Comparison of ENCODE assay signal across 26 mouse cellular contexts in genomic region chr5:124852294-124852693, GRCm38 (mm10). TPM values are rescaled to one million over a fixed set of nuclear protein-coding genes. Genes with fewer than 3 reads are reported as not detected.
DNase-seq lines count a peak whose midpoint lies in the region; ATAC-seq and TF ChIP-seq lines count a peak whose summit lies in the region.
"Had no signal": no experiment of that assay in that cellular context is flagged by ENCODE, and none has a peak within 500 bp of the region (broad histone marks: within the 10 kb centered on the region; RNA-seq: fewer than 3 reads in every experiment).

No protein-coding gene starts in this region.

- H3K4me2 ChIP-seq in intestine, embryonic 14.5 days (ENCODE audit: low read length): no peak overlapping the region
- no peak overlapping the region for H3K4me2 ChIP-seq in intestine, embryonic 15.5 days (replicated peaks)
- H3K4me2 ChIP-seq in lung, embryonic 14.5 days: no peak overlapping the region
- no peak overlapping the region for H3K4me2 ChIP-seq in lung, postnatal 0 days (replicated peaks; ENCODE audit: low read depth, low read length)
- H3K4me2 ChIP-seq: liver, embryonic 12.5 days; midbrain, embryonic 12.5 days; neural tube, embryonic 13.5 days had no signal

- WGBS in intestine, embryonic 14.5 days: 28% methylated on average over 2 of the region's 2 CpGs
- 29% methylated on average over 2 of the region's 2 CpGs for WGBS in intestine, embryonic 15.5 days
- WGBS in lung, embryonic 14.5 days: 13% methylated on average over 2 of the region's 2 CpGs
- WGBS in lung, postnatal 0 days: 14% methylated on average over 2 of the region's 2 CpGs

- no peak overlapping the region for H3K9ac ChIP-seq in intestine, embryonic 14.5 days (ENCODE audit: low read length)
- H3K9ac ChIP-seq in intestine, embryonic 15.5 days: no peak overlapping the region
- H3K9ac ChIP-seq in lung, embryonic 14.5 days: no peak overlapping the region
- H3K9ac ChIP-seq in lung, postnatal 0 days (replicated peaks; ENCODE audit: low read depth): no peak overlapping the region
- H3K9ac ChIP-seq: liver, embryonic 12.5 days; liver, postnatal 0 days; midbrain, embryonic 12.5 days; neural tube, embryonic 13.5 days had no signal

- ATAC-seq in intestine, embryonic 14.5 days (replicated peaks; ENCODE audit: low FRiP score, low TSS enrichment, low read depth): no peak
- ATAC-seq in intestine, embryonic 15.5 days: no peak
- peak; percentile 17; the same call in 1 of the 2 replicates for ATAC-seq in lung, embryonic 14.5 days (ENCODE audit: insufficient read depth)
- peak; percentile 88 for ATAC-seq in lung, postnatal 0 days
- ATAC-seq: activated CD4-positive, CD25-positive, alpha-beta regulatory T cell, adult 4 months; CD4-positive, CD25-positive, alpha-beta regulatory T cell, adult 4 months; forebrain, embryonic 16.5 days; hindbrain, embryonic 16.5 days; liver, embryonic 12.5 days; liver, postnatal 0 days had no signal

- H3K27ac ChIP-seq in intestine, embryonic 14.5 days (ENCODE audit: low read depth): peak overlapping the region; percentile 51; the same call in 1 of the 2 replicates
- no peak overlapping the region for H3K27ac ChIP-seq in intestine, embryonic 15.5 days
- H3K27ac ChIP-seq in lung, embryonic 14.5 days (ENCODE audit: low read depth): peak overlapping the region; percentile 51; the same call in 1 of the 2 replicates
- H3K27ac ChIP-seq in lung, postnatal 0 days (ENCODE audit: low read length): peak overlapping the region; percentile 20; the same call in 1 of the 2 replicates
- H3K27ac ChIP-seq: gastrocnemius, adult 2 months; heart, adult 2 months; liver, embryonic 12.5 days; midbrain, embryonic 12.5 days; neural tube, embryonic 13.5 days had no signal

- H3K4me1 ChIP-seq in intestine, embryonic 14.5 days (replicated peaks; ENCODE audit: control insufficient read depth, insufficient read depth, low read length): no peaks in the 10 kb centered on the region
- H3K4me1 ChIP-seq in intestine, embryonic 15.5 days (replicated peaks): no peaks in the 10 kb centered on the region
- H3K4me1 ChIP-seq in lung, embryonic 14.5 days (ENCODE audit: insufficient read depth): 0 out of 2 replicates have a peak, but pooled peaks cover 2% of the 10 kb centered on the region
- no peaks in the 10 kb centered on the region; the same call in 1 of the 2 replicates for H3K4me1 ChIP-seq in lung, postnatal 0 days (ENCODE audit: insufficient read depth, low read depth, low read length)
- H3K4me1 ChIP-seq: liver, embryonic 12.5 days had no signal

- no peaks in the 10 kb centered on the region for H3K9me3 ChIP-seq in intestine, embryonic 14.5 days (ENCODE audit: control insufficient read depth, low read length)
- no peaks in the 10 kb centered on the region for H3K9me3 ChIP-seq in intestine, embryonic 15.5 days
- no peaks in the 10 kb centered on the region for H3K9me3 ChIP-seq in lung, embryonic 14.5 days (ENCODE audit: low read depth, low read length)
- no peaks in the 10 kb centered on the region for H3K9me3 ChIP-seq in lung, postnatal 0 days (ENCODE audit: low read length)
- H3K9me3 ChIP-seq: liver, embryonic 12.5 days; midbrain, embryonic 12.5 days; neural tube, embryonic 13.5 days had no signal

- H3K36me3 ChIP-seq in intestine, embryonic 14.5 days (ENCODE audit: control insufficient read depth, insufficient read depth, low read length): no peaks in the 10 kb centered on the region
- H3K36me3 ChIP-seq in intestine, embryonic 15.5 days: no peaks in the 10 kb centered on the region
- H3K36me3 ChIP-seq in lung, embryonic 14.5 days (ENCODE audit: insufficient read depth): no peaks in the 10 kb centered on the region
- H3K36me3 ChIP-seq in lung, postnatal 0 days (ENCODE audit: insufficient read depth, low read length): no peaks in the 10 kb centered on the region
- H3K36me3 ChIP-seq: liver, embryonic 12.5 days; midbrain, embryonic 12.5 days; neural tube, embryonic 13.5 days had no signal

- no peak for TF ChIP-seq EP300 in lung, postnatal 0 days (IDR thresholded peaks at IDR 0.05)

- DNase-seq in intestine, embryonic 14.5 days (ENCODE audit: low spot score): no peak
- peak; percentile 24 for DNase-seq in lung, embryonic 14.5 days
- DNase-seq in lung, postnatal 4 days: no peak
- DNase-seq in Muller cell, postnatal 12 days (ENCODE audit: inconsistent ontology term): peak; percentile 57
- peak; percentile 38 for DNase-seq in lung, postnatal 0 days (ENCODE audit: low spot score)
- DNase-seq in c-Kit-positive CD71-positive TER-119-positive erythroid progenitor cells, embryonic 14.5 days (ENCODE audit: low spot score): no peak
- DNase-seq in left cerebral cortex, adult 9 months (ENCODE audit: low spot score in 2 of 2): no peak
- DNase-seq: adrenal gland, adult 8-10 months; gastrocnemius, adult 2 months; gastrocnemius, postnatal 36 days; heart, adult 2 months; heart, postnatal 14 days; kidney, adult 2 months; left cerebral cortex, postnatal 4 days; liver, postnatal 0 days; right cerebral cortex, postnatal 4 days had no signal

- H3K4me3 ChIP-seq in intestine, embryonic 14.5 days (ENCODE audit: low read depth, low read length): no peak overlapping the region
- H3K4me3 ChIP-seq in intestine, embryonic 15.5 days (replicated peaks): no peak overlapping the region
- no peak overlapping the region for H3K4me3 ChIP-seq in lung, embryonic 14.5 days (ENCODE audit: low read depth, low read length)
- H3K4me3 ChIP-seq in lung, postnatal 0 days (ENCODE audit: low read depth, low read length): no peak overlapping the region
- H3K4me3 ChIP-seq: erythroblast, embryonic 14.5 days; gastrocnemius, adult 2 months; heart, adult 2 months; layer of hippocampus, adult 2 months; liver, embryonic 12.5 days; midbrain, embryonic 12.5 days; neural tube, embryonic 13.5 days had no signal

- H3K27me3 ChIP-seq in intestine, embryonic 14.5 days (replicated peaks; ENCODE audit: control insufficient read depth, insufficient read depth, low read length): no peaks in the 10 kb centered on the region
- H3K27me3 ChIP-seq in intestine, embryonic 15.5 days (replicated peaks): no peaks in the 10 kb centered on the region
- H3K27me3 ChIP-seq in lung, embryonic 14.5 days (ENCODE audit: insufficient read depth, low read length): no peaks in the 10 kb centered on the region
- no peaks in the 10 kb centered on the region for H3K27me3 ChIP-seq in lung, postnatal 0 days (replicated peaks; ENCODE audit: insufficient read depth, low read length)
- H3K27me3 ChIP-seq: midbrain, embryonic 12.5 days; neural tube, embryonic 13.5 days had no signal

- no peak for TF ChIP-seq CTCF in lung, embryonic 14.5 days (IDR thresholded peaks at IDR 0.05; ENCODE audit: low read depth)
- TF ChIP-seq CTCF in lung, postnatal 0 days (IDR thresholded peaks at IDR 0.05): no peak

RNA-seq across cellular contexts. Expression of gene Ccdc92, which starts 9.9 kb away (rescaled TPM):
- polyA plus RNA-seq in intestine, embryonic 14.5 days (2014; fragmentation: Nextera tagmentation; extraction: Ambion mirVana): 6.8 and 7.4 TPM in 2 replicates
- 6.4 and 6.6 TPM in 2 replicates for polyA plus RNA-seq in intestine, embryonic 15.5 days (2015; fragmentation: Nextera tagmentation; extraction: Ambion mirVana)
- polyA plus RNA-seq in lung, embryonic 14.5 days (2014; fragmentation: Nextera tagmentation; extraction: Ambion mirVana): 7.5 and 8.8 TPM in 2 replicates
- polyA plus RNA-seq in lung, postnatal 0 days (2015; fragmentation: Nextera tagmentation; extraction: Ambion mirVana): 9.8 and 10.7 TPM in 2 replicates

RNA-seq across cellular contexts. Expression of gene Zfp664, which starts 10.2 kb away (rescaled TPM):
- 69.6 and 81.1 TPM in 2 replicates for polyA plus RNA-seq in intestine, embryonic 14.5 days (2014; fragmentation: Nextera tagmentation; extraction: Ambion mirVana)
- polyA plus RNA-seq in intestine, embryonic 15.5 days (2015; fragmentation: Nextera tagmentation; extraction: Ambion mirVana): 77.1 and 77.4 TPM in 2 replicates
- polyA plus RNA-seq in lung, embryonic 14.5 days (2014; fragmentation: Nextera tagmentation; extraction: Ambion mirVana): 90.7 and 98.9 TPM in 2 replicates
- polyA plus RNA-seq in lung, postnatal 0 days (2015; fragmentation: Nextera tagmentation; extraction: Ambion mirVana): 79.5 and 90.5 TPM in 2 replicates

Comparison
In these comparisons a context has a peak if more than half of its experiments do, and no peak if none do; other contexts are left out.
1. DNase-seq: peak in lung, embryonic 14.5 days (single experiment), Muller cell, postnatal 12 days (single experiment) and lung, postnatal 0 days (single experiment); none in intestine, embryonic 14.5 days (single experiment), lung, postnatal 4 days (0 of 2), c-Kit-positive CD71-positive TER-119-positive erythroid progenitor cells, embryonic 14.5 days (single experiment) and left cerebral cortex, adult 9 months (0 of 2).
2. ATAC-seq: peak in lung, embryonic 14.5 days (single experiment) and lung, postnatal 0 days (single experiment); none in intestine, embryonic 14.5 days (single experiment) and intestine, embryonic 15.5 days (single experiment).